Mouse (Mus musculus): ENCODE results near the gene Arl4c. TPM values are rescaled to one million over a fixed set of nuclear protein-coding genes. Genes with fewer than 3 reads are reported as not detected.
"Not testable (repeated sequence)": the region's sequence is repeated elsewhere in the genome, so short reads cannot be mapped to it uniquely, and the experiment has no call there.

Gene Arl4c
- polyA plus RNA-seq, 1 experiment from 2014 or later, result 10.4 TPM

DNA sequence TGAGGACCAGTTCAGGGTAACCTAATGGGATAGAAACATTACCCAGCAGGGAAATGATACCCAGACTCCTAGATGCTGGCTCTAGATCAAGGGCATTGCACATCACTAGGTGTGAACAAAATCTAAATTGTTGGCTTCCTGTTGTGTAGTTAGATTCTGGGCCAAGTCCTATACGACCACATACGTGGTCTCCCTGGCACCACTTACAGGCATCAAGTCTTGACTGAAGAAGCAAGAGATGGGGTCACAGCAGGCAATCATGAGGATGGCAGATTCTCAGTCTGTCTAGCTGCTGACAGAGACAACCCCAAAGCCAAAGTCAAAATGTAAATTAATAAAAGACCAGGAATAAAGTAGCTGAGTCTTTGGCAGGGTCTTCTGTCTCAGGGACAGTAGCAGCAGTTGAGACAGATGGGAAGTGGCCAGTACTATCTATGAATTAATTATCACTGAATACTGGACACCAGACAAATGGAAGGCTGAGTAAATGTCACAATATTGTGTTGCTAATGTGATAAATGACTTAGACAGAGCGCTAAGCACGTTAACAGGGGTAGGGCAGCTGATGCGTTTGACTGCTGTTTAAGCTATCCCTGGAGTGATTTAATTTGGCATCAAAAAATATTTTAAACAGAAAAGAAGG, 58.7 kb downstream of the Arl4c start:
- no peak for ATAC-seq (ENCODE audit: low FRiP score)

DNA sequence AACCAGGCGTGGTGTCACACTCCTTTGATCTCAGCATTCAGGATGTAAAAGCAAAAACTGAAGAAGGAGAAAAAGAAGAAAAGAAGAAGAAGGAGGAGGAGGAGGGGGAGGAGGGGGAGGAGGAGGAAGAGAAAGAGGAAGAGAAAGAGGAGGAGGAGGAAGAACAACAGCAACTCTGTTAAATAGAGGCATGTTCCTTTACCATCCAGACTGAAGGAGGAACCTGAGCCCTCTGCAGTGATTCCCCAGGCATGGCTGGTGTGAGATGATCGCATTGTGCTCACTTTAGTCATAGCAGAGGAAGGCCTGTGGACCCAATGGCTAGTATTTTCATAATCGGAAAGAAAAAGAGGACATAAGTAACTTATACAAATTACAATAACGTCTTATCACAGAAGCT, 59.3 kb downstream of the Arl4c start:
- no peak overlapping the region for H3K4me3 ChIP-seq (ENCODE audit: low read depth, low read length)
- H3K36me3 ChIP-seq (ENCODE audit: control insufficient read depth, insufficient read depth, low read length), result no peaks in the 10 kb centered on the region
- H3K27ac ChIP-seq (ENCODE audit: low read depth, low read length), result no peak overlapping the region
- WGBS, result 94% methylated on average over 4 of the region's 4 CpGs
- no peaks in the 10 kb centered on the region for H3K27me3 ChIP-seq (ENCODE audit: control insufficient read depth, insufficient read depth, low read length)
- H3K4me2 ChIP-seq (replicated peaks; ENCODE audit: low read depth, low read length), result no peak overlapping the region
- no peak for ATAC-seq (ENCODE audit: low FRiP score)
- no peaks in the 10 kb centered on the region for H3K9me3 ChIP-seq (ENCODE audit: control insufficient read depth, low read length)
- H3K4me1 ChIP-seq (replicated peaks; ENCODE audit: control insufficient read depth, insufficient read depth, low read length), result peaks cover 2% of the 10 kb centered on the region; the same call in 1 of the 2 replicates
- DNase-seq (ENCODE audit: low spot score), result no peak
- no peak overlapping the region for H3K9ac ChIP-seq (ENCODE audit: low read depth, low read length)

More for the DNA sequence above, 58.7 kb downstream of the Arl4c start:
- DNase-seq (ENCODE audit: low spot score), result no peak
- H3K4me3 ChIP-seq (ENCODE audit: low read depth, low read length), result no peak overlapping the region
- H3K4me1 ChIP-seq (replicated peaks; ENCODE audit: control insufficient read depth, insufficient read depth, low read length), result peaks cover 2% of the 10 kb centered on the region; the same call in 1 of the 2 replicates
- H3K4me2 ChIP-seq (replicated peaks; ENCODE audit: low read depth, low read length), result no peak overlapping the region
- no peak overlapping the region for H3K27ac ChIP-seq (ENCODE audit: low read depth, low read length)
- H3K27me3 ChIP-seq (ENCODE audit: control insufficient read depth, insufficient read depth, low read length), result no peaks in the 10 kb centered on the region
- 52% methylated on average over 5 of the region's 5 CpGs for whole genome bisulfite sequencing
- H3K36me3 ChIP-seq (ENCODE audit: control insufficient read depth, insufficient read depth, low read length), result no peaks in the 10 kb centered on the region
- no peak overlapping the region for H3K9ac ChIP-seq (ENCODE audit: low read depth, low read length)
- H3K9me3 ChIP-seq (ENCODE audit: control insufficient read depth, low read length), result no peaks in the 10 kb centered on the region

DNA sequence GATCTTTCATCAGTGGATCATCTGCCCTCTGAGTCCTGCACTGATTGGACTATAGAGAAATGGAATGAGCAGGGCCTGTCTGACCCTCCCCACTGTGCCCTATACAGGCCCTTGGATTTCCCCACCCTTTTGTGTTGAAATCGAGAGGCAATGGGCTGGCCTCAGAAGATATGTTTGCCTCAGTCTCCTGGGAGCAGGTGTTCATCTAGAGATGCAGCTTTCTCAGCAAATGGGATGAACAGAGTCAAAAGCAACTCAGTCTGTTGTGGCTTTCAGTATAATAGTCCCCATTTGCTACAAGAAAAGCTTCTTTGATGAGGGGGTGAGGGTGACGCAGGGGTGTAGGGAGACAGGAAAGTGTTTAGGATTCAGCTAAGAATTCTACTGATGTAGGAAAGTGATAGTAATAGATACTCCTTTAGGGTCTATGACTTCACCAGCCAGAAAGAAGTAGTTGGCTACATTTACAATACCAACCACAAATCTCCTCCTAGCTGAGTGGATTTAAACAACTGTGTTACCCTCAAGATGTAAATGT, 60.3 kb downstream of the Arl4c start:
- H3K4me1 ChIP-seq (replicated peaks; ENCODE audit: control insufficient read depth, insufficient read depth, low read length), result peaks cover 2% of the 10 kb centered on the region; the same call in 1 of the 2 replicates
- no peak overlapping the region for H3K4me3 ChIP-seq (ENCODE audit: low read depth, low read length)
- H3K36me3 ChIP-seq (ENCODE audit: control insufficient read depth, insufficient read depth, low read length), result no peaks in the 10 kb centered on the region
- ATAC-seq (ENCODE audit: low FRiP score) (no peak), DNase-seq (ENCODE audit: low spot score) (no peak)
- H3K27ac ChIP-seq (ENCODE audit: low read depth, low read length), result no peak overlapping the region
- H3K9me3 ChIP-seq (ENCODE audit: control insufficient read depth, low read length), result no peaks in the 10 kb centered on the region
- WGBS, result 78% methylated on average over 2 of the region's 2 CpGs
- no peaks in the 10 kb centered on the region for H3K27me3 ChIP-seq (ENCODE audit: control insufficient read depth, insufficient read depth, low read length)
- no peak overlapping the region for H3K9ac ChIP-seq (ENCODE audit: low read depth, low read length)
- no peak overlapping the region for H3K4me2 ChIP-seq (replicated peaks; ENCODE audit: low read depth, low read length)

DNA sequence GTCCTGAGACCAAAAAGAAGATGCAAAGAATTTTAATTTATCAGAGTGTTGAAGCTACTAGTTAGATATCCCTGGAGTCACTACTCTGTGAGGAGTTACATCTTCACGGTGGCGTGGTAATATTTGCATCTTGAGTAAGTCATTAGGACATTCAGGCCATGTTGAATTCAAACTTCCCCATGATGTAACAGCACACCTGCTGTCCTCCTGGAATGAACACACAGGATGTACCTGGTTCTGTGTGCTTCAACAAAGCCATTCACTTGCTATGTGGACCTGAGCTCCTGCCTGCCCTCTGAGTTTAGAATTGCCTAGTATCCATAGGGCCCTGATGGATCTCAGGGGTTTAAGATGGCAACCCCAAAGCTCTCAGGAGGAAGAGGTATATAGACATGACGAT, 60.8 kb downstream of the Arl4c start:
- no peaks in the 10 kb centered on the region for H3K9me3 ChIP-seq (ENCODE audit: control insufficient read depth, low read length)
- ATAC-seq (ENCODE audit: low FRiP score), result no peak
- no peak overlapping the region for H3K27ac ChIP-seq (ENCODE audit: low read depth, low read length)
- no peak for DNase-seq (ENCODE audit: low spot score)
- H3K36me3 ChIP-seq (ENCODE audit: control insufficient read depth, insufficient read depth, low read length), result no peaks in the 10 kb centered on the region
- no peak overlapping the region for H3K9ac ChIP-seq (ENCODE audit: low read depth, low read length)
- no peak overlapping the region for H3K4me2 ChIP-seq (replicated peaks; ENCODE audit: low read depth, low read length)
- H3K4me1 ChIP-seq (replicated peaks; ENCODE audit: control insufficient read depth, insufficient read depth, low read length), result peaks cover 2% of the 10 kb centered on the region; the same call in 1 of the 2 replicates
- 94% methylated on average over 3 of the region's 3 CpGs for WGBS
- H3K4me3 ChIP-seq (ENCODE audit: low read depth, low read length), result no peak overlapping the region
- H3K27me3 ChIP-seq (ENCODE audit: control insufficient read depth, insufficient read depth, low read length), result no peaks in the 10 kb centered on the region

DNA sequence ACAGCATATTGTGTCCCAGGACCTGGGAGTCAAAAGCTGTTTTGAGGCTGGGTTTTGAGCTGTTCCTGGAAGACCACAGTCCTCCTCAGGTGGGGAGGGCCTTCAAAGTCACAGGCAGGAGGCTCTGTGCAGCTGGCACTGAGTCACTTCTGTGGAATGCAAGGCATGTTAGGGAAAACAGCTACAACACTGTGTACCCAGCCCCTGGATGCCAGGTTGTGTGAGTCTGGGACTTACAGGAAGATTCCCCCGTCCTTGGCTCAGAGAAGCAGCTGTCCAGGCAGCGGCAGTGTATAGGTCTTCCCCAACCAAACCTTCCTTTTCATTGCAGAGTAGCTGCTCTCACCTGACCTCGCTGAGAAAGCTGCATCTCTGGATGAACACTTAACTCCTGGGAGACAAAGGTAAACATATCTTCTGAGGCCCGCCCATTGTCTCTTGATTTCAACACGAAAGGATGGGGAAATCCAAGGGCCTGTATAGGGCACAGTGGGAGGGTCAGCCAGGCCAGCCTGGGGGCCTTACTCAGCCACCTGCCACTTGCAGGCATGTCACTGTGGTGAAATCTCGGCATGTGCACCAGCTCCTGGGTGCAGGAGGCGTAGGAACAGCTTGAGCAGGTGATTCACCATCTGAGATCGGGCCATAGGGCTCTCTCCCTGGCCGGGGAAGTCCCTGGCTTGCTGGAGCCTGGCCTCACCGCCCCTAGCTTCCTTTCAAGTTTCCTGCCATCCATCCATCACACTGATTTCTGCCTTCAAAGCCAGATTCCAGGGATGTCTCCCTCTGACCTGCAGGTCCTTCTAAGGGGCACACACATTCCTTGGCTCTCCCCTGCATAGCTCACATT, 62.4 kb downstream of the Arl4c start:
- ATAC-seq (ENCODE audit: low FRiP score) (no peak), DNase-seq (ENCODE audit: low spot score) (no peak)
- H3K9me3 ChIP-seq (ENCODE audit: control insufficient read depth, low read length), result no peaks in the 10 kb centered on the region
- peaks cover 2% of the 10 kb centered on the region; the same call in 1 of the 2 replicates for H3K4me1 ChIP-seq (replicated peaks; ENCODE audit: control insufficient read depth, insufficient read depth, low read length)
- H3K4me3 ChIP-seq (ENCODE audit: low read depth, low read length), result no peak overlapping the region
- 19% methylated on average over 10 of the region's 10 CpGs for WGBS
- H3K27me3 ChIP-seq (ENCODE audit: control insufficient read depth, insufficient read depth, low read length), result no peaks in the 10 kb centered on the region
- 0 out of 2 replicates have a peak overlapping the region, but pooled peaks have one; percentile 4 for H3K9ac ChIP-seq (ENCODE audit: low read depth, low read length)
- H3K36me3 ChIP-seq (ENCODE audit: control insufficient read depth, insufficient read depth, low read length), result no peaks in the 10 kb centered on the region
- H3K27ac ChIP-seq (ENCODE audit: low read depth, low read length), result no peak overlapping the region
- H3K4me2 ChIP-seq (replicated peaks; ENCODE audit: low read depth, low read length), result no peak overlapping the region

- DNase-seq (ENCODE audit: low spot score) (no peak), ATAC-seq (ENCODE audit: low FRiP score) (no peak)
- Histone ChIP-seq H3K9ac (ENCODE audit: low read depth, low read length) (no peak overlapping the region), H3K4me3 (ENCODE audit: low read depth, low read length) (no peak overlapping the region), H3K27me3 (ENCODE audit: control insufficient read depth, insufficient read depth, low read length) (no peaks in the 10 kb centered on the region), H3K4me1 (replicated peaks; ENCODE audit: control insufficient read depth, insufficient read depth, low read length) (peaks cover 2% of the 10 kb centered on the region; the same call in 1 of the 2 replicates), H3K9me3 (ENCODE audit: control insufficient read depth, low read length) (no peaks in the 10 kb centered on the region), H3K27ac (ENCODE audit: low read depth, low read length) (no peak overlapping the region), H3K4me2 (replicated peaks; ENCODE audit: low read depth, low read length) (no peak overlapping the region), H3K36me3 (ENCODE audit: control insufficient read depth, insufficient read depth, low read length) (no peaks in the 10 kb centered on the region)
- 66% methylated on average over 4 of the region's 4 CpGs for WGBS
These were observed 63.4 kb downstream of the Arl4c start for GRCm38 (mm10) chr1:88638622-88639021.

GRCm38 (mm10) chr1:88636579-88637161, 65.4 kb downstream of the Arl4c start:
- WGBS, result 94% methylated on average over 2 of the region's 2 CpGs
- not testable (repeated sequence) for ATAC-seq (ENCODE audit: low FRiP score); H3K27ac ChIP-seq (ENCODE audit: low read depth, low read length)

DNA sequence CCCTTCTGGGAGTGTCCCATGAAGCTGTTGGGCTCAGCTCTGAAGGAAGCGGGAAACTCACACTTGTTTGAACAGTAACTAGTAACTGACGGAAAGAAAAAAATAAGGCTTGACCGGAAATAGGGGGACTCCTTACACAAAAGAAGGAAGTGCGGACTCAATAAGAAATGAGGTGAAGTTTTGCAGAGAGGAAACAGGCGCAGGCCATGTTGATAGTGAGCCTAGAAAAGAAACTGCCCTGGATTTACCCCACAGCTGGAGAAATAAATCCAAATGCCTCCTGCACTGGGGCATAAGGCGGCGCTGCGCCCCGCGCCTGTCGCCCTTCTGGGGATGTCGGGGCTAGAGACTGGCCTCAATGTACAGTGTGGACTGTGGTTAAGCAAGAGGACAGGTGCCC, 66.4 kb downstream of the Arl4c start:
- no peaks in the 10 kb centered on the region for H3K27me3 ChIP-seq (ENCODE audit: control insufficient read depth, insufficient read depth, low read length)
- ATAC-seq (ENCODE audit: low FRiP score), result no peak
- H3K4me2 ChIP-seq (replicated peaks; ENCODE audit: low read depth, low read length), result no peak overlapping the region
- H3K27ac ChIP-seq (ENCODE audit: low read depth, low read length), result no peak overlapping the region
- H3K9ac ChIP-seq (ENCODE audit: low read depth, low read length), result no peak overlapping the region
- no peaks in the 10 kb centered on the region for H3K36me3 ChIP-seq (ENCODE audit: control insufficient read depth, insufficient read depth, low read length)
- DNase-seq (ENCODE audit: low spot score), result no peak
- no peak overlapping the region for H3K4me3 ChIP-seq (ENCODE audit: low read depth, low read length)
- 94% methylated on average over 12 of the region's 12 CpGs for WGBS
- H3K9me3 ChIP-seq (ENCODE audit: control insufficient read depth, low read length), result no peaks in the 10 kb centered on the region
- H3K4me1 ChIP-seq (replicated peaks; ENCODE audit: control insufficient read depth, insufficient read depth, low read length), result peaks cover 2% of the 10 kb centered on the region; the same call in 1 of the 2 replicates

More at GRCm38 (mm10) chr1:88636579-88637161, 65.4 kb downstream of the Arl4c start:
- H3K9me3 ChIP-seq (ENCODE audit: control insufficient read depth, low read length); H3K9ac ChIP-seq (ENCODE audit: low read depth, low read length); H3K4me2 ChIP-seq (replicated peaks; ENCODE audit: low read depth, low read length); DNase-seq (ENCODE audit: low spot score); H3K27me3 ChIP-seq (ENCODE audit: control insufficient read depth, insufficient read depth, low read length); H3K4me1 ChIP-seq (replicated peaks; ENCODE audit: control insufficient read depth, insufficient read depth, low read length); H3K4me3 ChIP-seq (ENCODE audit: low read depth, low read length); H3K36me3 ChIP-seq (ENCODE audit: control insufficient read depth, insufficient read depth, low read length): not testable (repeated sequence)

Measured in hindbrain, embryonic 11.5 days (tissue).